Mouse (Mus musculus) heart, embryonic 14.5 days (tissue): ENCODE measurements around the gene Gm10840. TPM values are rescaled to one million over a fixed set of nuclear protein-coding genes. Genes with fewer than 3 reads are reported as not detected.
A peak's percentile ranks its signal among the peaks of the same experiment; 100 is the strongest.
"Not testable (repeated sequence)": the region's sequence is repeated elsewhere in the genome, so short reads cannot be mapped to it uniquely, and the experiment has no call there.

Source experiments
- ATAC-seq: fragments of 200-750 bp; cut with Nextera tagmentation; 2 replicates; pipeline ENCODE4 v1.8.0; 2017; ENCODE audit warnings: low read depth, moderate TSS enrichment; ENCODE audit not compliant: insufficient number of reproducible peaks, insufficient read depth, low FRiP score
- H3K27ac ChIP-seq, 2 experiments: fragments of 200-500 bp in 1 of 2; fragments of 300-500 bp in 1 of 2; sonication (generic) in 1 of 2; replicated peaks in 1 of 2; 2 replicates each; pipeline ENCODE4 v1.5.1; 2012 to 2014; ENCODE audit warnings: low read depth in 2 of 2, low read length in 2 of 2, control low read depth in 1 of 2, mild to moderate bottlenecking in 1 of 2, mixed read lengths in 1 of 2; ENCODE audit not compliant: control insufficient read depth in 1 of 2, insufficient read depth in 1 of 2
- H3K27me3 ChIP-seq: fragments of 300-500 bp; sonication (generic); 2 replicates; pipeline ENCODE4 v1.6.1; 2014; ENCODE audit warnings: mild to moderate bottlenecking, low read length, control low read depth; ENCODE audit not compliant: control insufficient read depth, insufficient read depth
- H3K36me3 ChIP-seq: fragments of 300-500 bp; sonication (generic); 2 replicates; pipeline ENCODE4 v1.6.1; 2014; ENCODE audit warnings: mild to moderate bottlenecking, control low read depth, low read length, mixed read lengths; ENCODE audit not compliant: control insufficient read depth, insufficient read depth
- H3K4me1 ChIP-seq, 2 experiments: fragments of 200-500 bp in 1 of 2; fragments of 300-500 bp in 1 of 2; sonication (generic) in 1 of 2; 2 replicates each; pipeline ENCODE4 v1.6.1; 2012 to 2014; ENCODE audit warnings: low read length in 2 of 2, control low read depth in 1 of 2, mixed read lengths in 1 of 2; ENCODE audit not compliant: control insufficient read depth in 2 of 2, insufficient read depth in 2 of 2
- H3K4me2 ChIP-seq: fragments of 300-500 bp; sonication (generic); 2 replicates; pipeline ENCODE4 v1.6.1; 2014; ENCODE audit warnings: mild to moderate bottlenecking, low read length
- H3K4me3 ChIP-seq, 2 experiments: fragments of 200-500 bp in 1 of 2; fragments of 300-500 bp in 1 of 2; sonication (generic) in 1 of 2; 2 replicates each; pipeline ENCODE4 v1.5.1; 2012 to 2014; ENCODE audit warnings: low read length in 2 of 2, mild to moderate bottlenecking in 2 of 2, control low read depth in 1 of 2, low read depth in 1 of 2, moderate library complexity in 1 of 2; ENCODE audit not compliant: control insufficient read depth in 1 of 2, insufficient read depth in 1 of 2
- H3K9ac ChIP-seq: fragments of 300-500 bp; sonication (generic); 2 replicates; pipeline ENCODE4 v1.6.1; 2014; ENCODE audit warnings: mild to moderate bottlenecking, low read length
- H3K9me3 ChIP-seq: fragments of 300-500 bp; sonication (generic); 2 replicates; pipeline ENCODE4 v1.6.1; 2016; ENCODE audit warnings: low read length, control low read depth; ENCODE audit not compliant: control insufficient read depth
- WGBS: fragments of 180-500 bp; shearing (Covaris S2); extraction: QIAGEN DNeasy Blood & Tissue Kit; methylation state at CpG from one replicate; pipeline ENCODE4 v1.1.7; 2014; 5-methylcytosine and 5-hydroxymethylcytosine counted together
- polyA plus RNA-seq: library from polyadenylated mRNA; unstranded; fragments of >200 nt; fragmentation: Nextera tagmentation; extraction: Ambion mirVana; gene quantifications from 2 replicates; pipeline ENCODE4 v1.2.1, GENCODE M21; 2014

Gene Gm10840
- polyA plus RNA-seq, 1 experiment from 2014 or later, result not detected

DNA sequence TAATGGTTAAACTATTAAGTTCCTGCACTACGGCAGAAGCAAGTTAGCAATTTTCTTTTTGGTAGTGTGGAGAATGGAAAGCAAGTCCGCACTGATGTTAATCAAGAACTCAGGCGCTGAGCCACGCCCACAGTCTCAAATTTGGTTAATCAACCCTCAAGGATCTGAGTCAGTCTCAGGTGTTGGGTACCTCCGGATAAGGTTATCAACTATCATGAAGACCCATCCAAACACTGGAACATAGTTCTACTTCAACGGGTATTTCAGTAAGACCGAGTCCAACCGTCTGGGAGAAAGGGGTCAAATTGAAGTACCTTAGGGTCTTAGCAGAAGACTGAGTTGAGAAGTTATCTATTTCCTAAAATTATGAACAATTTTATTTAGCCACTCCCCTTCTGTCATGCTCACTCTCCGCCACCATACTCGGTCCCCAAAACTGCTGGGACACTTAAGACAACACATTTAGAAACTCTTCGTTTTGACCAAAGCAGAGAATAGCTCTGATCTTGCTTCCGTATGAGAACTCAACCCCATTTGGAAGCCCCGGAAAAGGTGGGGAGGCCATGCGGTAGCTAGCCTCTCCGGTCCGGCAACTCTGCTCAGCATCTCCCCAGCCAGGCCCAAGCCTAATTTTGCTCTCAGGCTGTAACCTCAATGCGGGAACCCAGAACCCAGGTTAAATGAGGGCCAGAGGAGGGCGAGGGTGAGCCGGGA, 32.2 kb downstream of the Gm10840 start:
- 11% methylated on average over 19 of the region's 19 CpGs for WGBS
- H3K4me1 ChIP-seq, result peaks cover 2 to 14% of the 10 kb centered on the region in 2 experiments; a peak in 3 of 4 replicates
- peak; percentile 2; the same call in 1 of the 2 replicates for ATAC-seq
- no peaks in the 10 kb centered on the region for H3K9me3 ChIP-seq
- peak overlapping the region; percentile 85 to 88 for H3K27ac ChIP-seq
- peak overlapping the region; percentile 85 for H3K9ac ChIP-seq
- H3K4me3 ChIP-seq, result peak overlapping the region; percentile 83 to 91
- H3K36me3 ChIP-seq, result peaks cover 21% of the 10 kb centered on the region
- no peaks in the 10 kb centered on the region for H3K27me3 ChIP-seq
- peak overlapping the region; percentile 82 for H3K4me2 ChIP-seq

GRCm38 (mm10) chr11:106193371-106194154, 32.9 kb downstream of the Gm10840 start:
- WGBS, result under 1% methylated on average over 41 of the region's 44 CpGs
- Histone ChIP-seq H3K36me3 (peaks cover 29% of the 10 kb centered on the region), H3K27ac (peak overlapping the region; percentile 85 to 88), H3K9ac (peak overlapping the region; percentile 85), H3K4me1 (peaks cover 2 to 14% of the 10 kb centered on the region in 2 experiments; a peak in 3 of 4 replicates), H3K4me3 (peak overlapping the region; percentile 83 to 91), H3K27me3 (no peaks in the 10 kb centered on the region), H3K4me2 (peak overlapping the region; percentile 82), H3K9me3 (no peaks in the 10 kb centered on the region)
- peak; percentile 97 for ATAC-seq

DNA sequence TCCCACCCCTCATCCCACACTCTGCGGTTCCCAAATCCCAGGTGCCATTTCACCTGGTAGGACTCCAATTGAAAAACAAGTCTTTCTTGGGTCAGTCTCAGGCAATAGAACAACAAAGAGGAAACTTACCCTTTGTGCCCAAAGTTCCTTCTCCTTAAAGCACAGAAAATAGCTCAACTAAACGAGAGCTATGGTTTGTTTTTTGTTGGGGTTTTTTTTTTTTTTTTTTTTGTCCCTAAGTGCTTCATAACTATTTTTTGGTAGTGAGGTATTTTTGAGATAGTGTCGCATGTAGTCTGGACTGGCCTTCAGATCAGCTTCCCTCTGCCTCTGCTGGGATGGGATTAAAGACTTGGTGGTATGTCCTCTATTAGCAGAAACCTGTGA, 33.5 kb downstream of the Gm10840 start:
- peaks cover 34% of the 10 kb centered on the region for H3K36me3 ChIP-seq
- ATAC-seq, result no peak
- H3K9ac ChIP-seq, result peak overlapping the region; percentile 79
- no peaks in the 10 kb centered on the region for H3K9me3 ChIP-seq
- H3K4me1 ChIP-seq, result peaks cover 2 to 14% of the 10 kb centered on the region in 2 experiments; a peak in 3 of 4 replicates
- H3K4me3 ChIP-seq, result peak overlapping the region; percentile 66 to 83
- peak overlapping the region; percentile 78 to 84 for H3K27ac ChIP-seq
- 26% methylated on average over 3 of the region's 3 CpGs for WGBS
- H3K4me2 ChIP-seq, result peak overlapping the region; percentile 82
- H3K27me3 ChIP-seq, result no peaks in the 10 kb centered on the region

DNA sequence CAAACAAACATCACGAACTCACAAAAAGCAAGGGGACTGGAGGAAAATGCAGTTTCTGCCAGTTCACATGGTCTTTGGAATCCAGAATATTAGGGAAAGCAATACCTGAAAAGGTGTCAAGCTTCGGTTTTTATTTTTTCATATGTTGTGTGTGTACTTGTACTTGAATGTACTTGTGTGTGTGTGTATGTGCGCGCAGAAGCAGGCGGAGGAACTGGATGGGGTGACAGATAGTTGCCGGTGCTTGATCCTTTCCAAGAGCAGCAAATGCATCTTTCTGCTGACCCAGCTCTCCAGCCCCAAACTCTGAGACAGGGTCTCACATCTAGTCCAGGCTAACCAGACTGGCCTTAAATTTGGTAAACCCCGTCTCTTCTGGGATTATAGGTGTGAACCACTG, 34.2 kb downstream of the Gm10840 start:
- Histone ChIP-seq H3K27ac (peak overlapping the region in 1 of 2 experiments; percentile 35; a peak in 1 of 4 replicates), H3K27me3 (no peaks in the 10 kb centered on the region), H3K4me2 (no peak overlapping the region), H3K9me3 (no peaks in the 10 kb centered on the region), H3K4me3 (no peak overlapping the region), H3K9ac (no peak overlapping the region), H3K36me3 (peaks cover 40% of the 10 kb centered on the region), H3K4me1 (peaks cover 2 to 14% of the 10 kb centered on the region in 2 experiments; a peak in 3 of 4 replicates)
- no peak for ATAC-seq
- 84% methylated on average over 7 of the region's 7 CpGs for WGBS

GRCm38 (mm10) chr11:106195341-106195740, 34.7 kb downstream of the Gm10840 start:
- Histone ChIP-seq H3K36me3 (peaks cover 44% of the 10 kb centered on the region), H3K9ac (no peak overlapping the region), H3K4me3 (no peak overlapping the region), H3K27ac (peak overlapping the region in 1 of 2 experiments; percentile 35; a peak in 1 of 4 replicates), H3K27me3 (no peaks in the 10 kb centered on the region), H3K4me2 (no peak overlapping the region), H3K4me1 (peaks cover 2 to 14% of the 10 kb centered on the region in 2 experiments; a peak in 3 of 4 replicates), H3K9me3 (no peaks in the 10 kb centered on the region)
- no peak for ATAC-seq

- H3K27me3 ChIP-seq, result no peaks in the 10 kb centered on the region
- H3K9ac ChIP-seq, result no peak overlapping the region
- no peak overlapping the region for H3K4me2 ChIP-seq
- 0 out of 4 replicates have a peak, but pooled peaks cover 0 to 6% of the 10 kb centered on the region in 2 experiments for H3K4me1 ChIP-seq
- H3K9me3 ChIP-seq, result no peaks in the 10 kb centered on the region
- H3K27ac ChIP-seq, result no peak overlapping the region
- no peak for ATAC-seq
- H3K4me3 ChIP-seq, result no peak overlapping the region
- 78% methylated on average over 4 of the region's 4 CpGs for WGBS
- H3K36me3 ChIP-seq, result peaks cover 72% of the 10 kb centered on the region
These were observed 37.6 kb downstream of the Gm10840 start for GRCm38 (mm10) chr11:106198277-106198676.

GRCm38 (mm10) chr11:106199997-106200396, 39.3 kb downstream of the Gm10840 start:
- not testable (repeated sequence) for ATAC-seq, H3K9ac ChIP-seq, H3K4me2 ChIP-seq, H3K27me3 ChIP-seq, H3K27ac ChIP-seq, H3K4me1 ChIP-seq, H3K4me3 ChIP-seq, H3K9me3 ChIP-seq
- peaks cover 90% of the 10 kb centered on the region for H3K36me3 ChIP-seq
- 92% methylated on average over 7 of the region's 7 CpGs for WGBS
